ENCODE assay signal across 13 mouse cellular contexts in the genomic region with DNA sequence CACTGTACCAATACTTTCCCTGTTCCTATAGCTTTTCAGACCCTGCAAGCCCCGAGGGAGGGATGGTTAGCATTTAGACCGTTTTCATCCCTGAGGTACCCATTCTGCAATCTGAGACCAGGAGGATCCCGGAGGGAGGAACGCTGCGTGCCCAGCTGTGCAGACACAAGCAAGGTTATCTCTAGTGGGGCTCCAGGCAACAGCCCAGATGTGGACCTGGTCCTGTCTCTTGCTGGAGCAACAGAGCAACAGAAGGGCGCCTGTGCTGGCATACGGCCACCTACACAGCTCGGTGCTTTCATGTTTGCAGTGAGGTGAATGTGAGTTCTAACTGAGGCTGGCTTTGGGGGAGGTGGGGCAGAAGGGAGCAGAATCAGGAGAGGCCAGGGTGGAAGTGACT. TPM values are rescaled to one million over a fixed set of nuclear protein-coding genes. Genes with fewer than 3 reads are reported as not detected.
DNase-seq lines count a peak whose midpoint lies in the region; ATAC-seq and TF ChIP-seq lines count a peak whose summit lies in the region.
"Had no signal": no experiment of that assay in that cellular context is flagged by ENCODE, and none has a peak within 500 bp of the region (broad histone marks: within the 10 kb centered on the region; RNA-seq: fewer than 3 reads in every experiment).

No protein-coding gene starts in this region.

- no peaks in the 10 kb centered on the region for H3K27me3 ChIP-seq in forebrain, embryonic 14.5 days (replicated peaks; ENCODE audit: control insufficient read depth, insufficient read depth, low read length)
- H3K27me3 ChIP-seq in forebrain, postnatal 0 days (ENCODE audit: insufficient read depth, low read length): no peaks in the 10 kb centered on the region
- no peaks in the 10 kb centered on the region for H3K27me3 ChIP-seq in hindbrain, embryonic 12.5 days
- H3K27me3 ChIP-seq in hindbrain, embryonic 10.5 days (ENCODE audit: insufficient read depth, poor library complexity, severe bottlenecking): no peaks in the 10 kb centered on the region
- no peaks in the 10 kb centered on the region for H3K27me3 ChIP-seq in limb, embryonic 10.5 days (ENCODE audit: low read depth, poor library complexity, severe bottlenecking)
- H3K27me3 ChIP-seq: embryonic facial prominence, embryonic 12.5 days; liver, embryonic 12.5 days; lung, embryonic 15.5 days had no signal

- no peak for TF ChIP-seq CTCF in forebrain, postnatal 0 days (IDR thresholded peaks at IDR 0.05; ENCODE audit: low read depth)

- H3K27ac ChIP-seq in forebrain, embryonic 14.5 days (ENCODE audit: low read depth, low read length): 0 out of 2 replicates have a peak overlapping the region, but pooled peaks have one; percentile 21
- H3K27ac ChIP-seq in forebrain, postnatal 0 days (ENCODE audit: low read depth, low read length): no peak overlapping the region
- peak overlapping the region; percentile 25; the same call in 1 of the 2 replicates for H3K27ac ChIP-seq in hindbrain, embryonic 12.5 days
- no peak overlapping the region for H3K27ac ChIP-seq in hindbrain, embryonic 10.5 days
- H3K27ac ChIP-seq in limb, embryonic 10.5 days: 0 out of 2 replicates have a peak overlapping the region, but pooled peaks have one; percentile 6
- H3K27ac ChIP-seq: embryonic facial prominence, embryonic 12.5 days; liver, embryonic 12.5 days; lung, embryonic 15.5 days had no signal

- no peaks in the 10 kb centered on the region for H3K9me3 ChIP-seq in forebrain, embryonic 14.5 days (replicated peaks; ENCODE audit: control insufficient read depth, low read length)
- H3K9me3 ChIP-seq in forebrain, postnatal 0 days (ENCODE audit: low read length): no peaks in the 10 kb centered on the region
- no peaks in the 10 kb centered on the region for H3K9me3 ChIP-seq in hindbrain, embryonic 12.5 days (replicated peaks)
- no peaks in the 10 kb centered on the region for H3K9me3 ChIP-seq in hindbrain, embryonic 10.5 days
- no peaks in the 10 kb centered on the region for H3K9me3 ChIP-seq in limb, embryonic 10.5 days (replicated peaks)
- H3K9me3 ChIP-seq: embryonic facial prominence, embryonic 12.5 days; liver, embryonic 12.5 days; lung, embryonic 15.5 days had no signal

- 73% methylated on average over 8 of the region's 8 CpGs for WGBS in forebrain, embryonic 14.5 days
- WGBS in forebrain, postnatal 0 days: 70% methylated on average over 8 of the region's 8 CpGs
- WGBS in hindbrain, embryonic 12.5 days: 88% methylated on average over 8 of the region's 8 CpGs
- 83% methylated on average over 8 of the region's 8 CpGs for WGBS in hindbrain, embryonic 10.5 days
- 87% methylated on average over 8 of the region's 8 CpGs for WGBS in limb, embryonic 10.5 days

- peaks cover 27% of the 10 kb centered on the region for H3K4me1 ChIP-seq in forebrain, embryonic 14.5 days (ENCODE audit: control insufficient read depth, insufficient read depth, low read length)
- no peaks in the 10 kb centered on the region for H3K4me1 ChIP-seq in forebrain, postnatal 0 days (ENCODE audit: insufficient read depth)
- peaks cover 21% of the 10 kb centered on the region for H3K4me1 ChIP-seq in hindbrain, embryonic 12.5 days
- no peaks in the 10 kb centered on the region for H3K4me1 ChIP-seq in hindbrain, embryonic 10.5 days (replicated peaks)
- H3K4me1 ChIP-seq in limb, embryonic 10.5 days: 0 out of 2 replicates have a peak, but pooled peaks cover 4% of the 10 kb centered on the region
- H3K4me1 ChIP-seq: liver, embryonic 12.5 days had no signal

- H3K36me3 ChIP-seq in forebrain, embryonic 14.5 days (ENCODE audit: control insufficient read depth, insufficient read depth, low read length): peaks cover 45% of the 10 kb centered on the region
- peaks cover 25% of the 10 kb centered on the region for H3K36me3 ChIP-seq in forebrain, postnatal 0 days (ENCODE audit: insufficient read depth)
- peaks cover 53% of the 10 kb centered on the region for H3K36me3 ChIP-seq in hindbrain, embryonic 12.5 days
- H3K36me3 ChIP-seq in hindbrain, embryonic 10.5 days: peaks cover 88% of the 10 kb centered on the region
- H3K36me3 ChIP-seq in limb, embryonic 10.5 days: peaks cover 90% of the 10 kb centered on the region

- no peak for DNase-seq in forebrain, embryonic 14.5 days (ENCODE audit: low spot score)
- DNase-seq in forebrain, postnatal 0 days: no peak
- DNase-seq in hindbrain, embryonic 10.5 days (ENCODE audit: low spot score): no peak
- peak; percentile 58 for DNase-seq in MN1 (ENCODE audit: low spot score)
- no peak for DNase-seq in limb, embryonic 10.5 days (ENCODE audit: low spot score)
- no peak for DNase-seq in adrenal gland, postnatal 25 days
- DNase-seq: kidney, postnatal 14 days; thymus, postnatal 36 days had no signal

- peak overlapping the region; percentile 7; the same call in 1 of the 2 replicates for H3K9ac ChIP-seq in forebrain, embryonic 14.5 days (ENCODE audit: low read length)
- no peak overlapping the region for H3K9ac ChIP-seq in forebrain, postnatal 0 days
- no peak overlapping the region for H3K9ac ChIP-seq in hindbrain, embryonic 12.5 days
- H3K9ac ChIP-seq: embryonic facial prominence, embryonic 12.5 days; liver, embryonic 12.5 days; lung, embryonic 15.5 days had no signal

- H3K4me3 ChIP-seq in forebrain, embryonic 14.5 days (ENCODE audit: low read depth, low read length): no peak overlapping the region
- H3K4me3 ChIP-seq in forebrain, postnatal 0 days (ENCODE audit: low read depth, low read length): no peak overlapping the region
- H3K4me3 ChIP-seq in hindbrain, embryonic 12.5 days: no peak overlapping the region
- no peak overlapping the region for H3K4me3 ChIP-seq in hindbrain, embryonic 10.5 days
- no peak overlapping the region for H3K4me3 ChIP-seq in limb, embryonic 10.5 days
- H3K4me3 ChIP-seq: embryonic facial prominence, embryonic 12.5 days; liver, embryonic 12.5 days; lung, embryonic 15.5 days had no signal

- H3K4me2 ChIP-seq in forebrain, embryonic 14.5 days (ENCODE audit: low read length): no peak overlapping the region
- H3K4me2 ChIP-seq in forebrain, postnatal 0 days (ENCODE audit: low read depth): no peak overlapping the region
- no peak overlapping the region for H3K4me2 ChIP-seq in hindbrain, embryonic 12.5 days (replicated peaks)
- H3K4me2 ChIP-seq: embryonic facial prominence, embryonic 12.5 days; liver, embryonic 12.5 days; lung, embryonic 15.5 days had no signal

- ATAC-seq in forebrain, embryonic 14.5 days: no peak
- ATAC-seq in forebrain, postnatal 0 days: no peak
- ATAC-seq in hindbrain, embryonic 12.5 days (ENCODE audit: low FRiP score): no peak
- ATAC-seq: intestine, embryonic 16.5 days; liver, embryonic 12.5 days had no signal

RNA-seq across cellular contexts. Expression of gene H2afy, which starts 41.6 kb away (rescaled TPM):
- 422 and 438 TPM in 2 replicates for polyA plus RNA-seq in forebrain, embryonic 14.5 days (2014; fragmentation: Nextera tagmentation; extraction: Ambion mirVana)
- total RNA-seq in forebrain, postnatal 0 days (2014; rRNA removed): 151 and 181 TPM in 2 replicates
- polyA plus RNA-seq in forebrain, postnatal 0 days (2015; fragmentation: Nextera tagmentation; extraction: Ambion mirVana): 169 and 171 TPM in 2 replicates
- polyA plus RNA-seq in hindbrain, embryonic 12.5 days (2016; fragmentation: Nextera tagmentation; extraction: Ambion mirVana): 491 and 497 TPM in 2 replicates
- 494 and 510 TPM in 2 replicates for polyA plus RNA-seq in hindbrain, embryonic 10.5 days (2016; fragmentation: Nextera tagmentation; extraction: Ambion mirVana)
- polyA plus RNA-seq in limb, embryonic 10.5 days (2016; fragmentation: Nextera tagmentation; extraction: Ambion mirVana): 642 and 645 TPM in 2 replicates
- total RNA-seq in adrenal gland, postnatal 25 days (2021): 128 and 133 TPM in 2 replicates

Comparison
In these comparisons a context has a peak if more than half of its experiments do, and no peak if none do; other contexts are left out.
1. H3K27ac ChIP-seq: peak in forebrain, embryonic 14.5 days (single experiment), hindbrain, embryonic 12.5 days (single experiment) and limb, embryonic 10.5 days (single experiment); none in forebrain, postnatal 0 days (single experiment) and hindbrain, embryonic 10.5 days (single experiment).